In genomic region chr12:118854401-118854800, GRCm38 (mm10) we compare ENCODE assay signal across 10 mouse cellular contexts. TPM values are rescaled to one million over a fixed set of nuclear protein-coding genes. Genes with fewer than 3 reads are reported as not detected.
A peak's percentile ranks its signal among the peaks of the same experiment; 100 is the strongest.
DNase-seq lines count a peak whose midpoint lies in the region; ATAC-seq lines count a peak whose summit lies in the region.
"Had no signal": no experiment of that assay in that cellular context is flagged by ENCODE, and none has a peak within 500 bp of the region (broad histone marks: within the 10 kb centered on the region; RNA-seq: fewer than 3 reads in every experiment).

No protein-coding gene starts in this region.

- peaks cover 7% of the 10 kb centered on the region for H3K4me1 ChIP-seq in heart, embryonic 13.5 days
- peaks cover 7% of the 10 kb centered on the region; the same call in 1 of the 2 replicates for H3K4me1 ChIP-seq in embryonic facial prominence, embryonic 12.5 days
- H3K4me1 ChIP-seq in intestine, embryonic 16.5 days (ENCODE audit: control insufficient read depth, insufficient read depth, low read length) = peaks cover 6% of the 10 kb centered on the region; the same call in 1 of the 2 replicates

- H3K27ac ChIP-seq in heart, embryonic 13.5 days (replicated peaks) = no peak overlapping the region
- H3K27ac ChIP-seq in embryonic facial prominence, embryonic 12.5 days = no peak overlapping the region
- no peak overlapping the region for H3K27ac ChIP-seq in intestine, embryonic 16.5 days (ENCODE audit: low read length)

- no peaks in the 10 kb centered on the region for H3K9me3 ChIP-seq in heart, embryonic 13.5 days
- H3K9me3 ChIP-seq in embryonic facial prominence, embryonic 12.5 days = no peaks in the 10 kb centered on the region
- H3K9me3 ChIP-seq in intestine, embryonic 16.5 days (ENCODE audit: control insufficient read depth, low read length) = no peaks in the 10 kb centered on the region

- H3K9ac ChIP-seq in heart, embryonic 13.5 days = peak overlapping the region; percentile 72
- 0 out of 2 replicates have a peak overlapping the region, but pooled peaks have one; percentile 33 for H3K9ac ChIP-seq in embryonic facial prominence, embryonic 12.5 days
- no peak overlapping the region for H3K9ac ChIP-seq in intestine, embryonic 16.5 days (ENCODE audit: low read depth, low read length)

- DNase-seq in heart, postnatal 10 days = no peak
- peak; percentile 53 for DNase-seq in neural tube, embryonic 10.5 days (ENCODE audit: extremely low spot score, low spot score)
- no peak for DNase-seq in cerebellum, adult 8-10 months
- no peak for DNase-seq in urinary bladder, postnatal 4 days (ENCODE audit: low spot score in 2 of 2)

- H3K4me2 ChIP-seq in heart, embryonic 13.5 days = peak overlapping the region; percentile 80
- peak overlapping the region; percentile 68 for H3K4me2 ChIP-seq in embryonic facial prominence, embryonic 12.5 days (replicated peaks)
- H3K4me2 ChIP-seq in intestine, embryonic 16.5 days (ENCODE audit: low read depth, low read length) = peak overlapping the region; percentile 62

- H3K36me3 ChIP-seq in heart, embryonic 13.5 days = no peaks in the 10 kb centered on the region
- no peaks in the 10 kb centered on the region for H3K36me3 ChIP-seq in embryonic facial prominence, embryonic 12.5 days
- no peaks in the 10 kb centered on the region for H3K36me3 ChIP-seq in intestine, embryonic 16.5 days (ENCODE audit: control insufficient read depth, insufficient read depth, low read length)

- H3K4me3 ChIP-seq in heart, embryonic 13.5 days = peak overlapping the region; percentile 60
- H3K4me3 ChIP-seq in embryonic facial prominence, embryonic 12.5 days = peak overlapping the region; percentile 39
- peak overlapping the region; percentile 46 for H3K4me3 ChIP-seq in intestine, embryonic 16.5 days (ENCODE audit: low read length)

- WGBS in heart, embryonic 13.5 days = under 1% methylated on average over 10 of the region's 10 CpGs
- WGBS in embryonic facial prominence, embryonic 12.5 days = 2% methylated on average over 10 of the region's 10 CpGs
- 3% methylated on average over 10 of the region's 10 CpGs for WGBS in intestine, embryonic 16.5 days

- peaks cover 83% of the 10 kb centered on the region for H3K27me3 ChIP-seq in heart, embryonic 13.5 days (replicated peaks)
- H3K27me3 ChIP-seq in embryonic facial prominence, embryonic 12.5 days = peaks cover 48% of the 10 kb centered on the region
- peaks cover 40% of the 10 kb centered on the region for H3K27me3 ChIP-seq in intestine, embryonic 16.5 days (replicated peaks; ENCODE audit: control insufficient read depth, insufficient read depth, low read length)

- ATAC-seq in heart, embryonic 13.5 days (ENCODE audit: extremely low read depth, insufficient number of reproducible peaks, low FRiP score, low TSS enrichment) = no peak; the same call in 1 of the 2 replicates
- ATAC-seq in embryonic facial prominence, embryonic 12.5 days (ENCODE audit: insufficient number of reproducible peaks, insufficient read depth, low FRiP score, low TSS enrichment) = no peak
- ATAC-seq in intestine, embryonic 16.5 days = peak; percentile 39; the same call in 1 of the 2 replicates
- no peak for ATAC-seq in cerebellum, adult (ENCODE audit: insufficient number of reproducible peaks, low FRiP score, low TSS enrichment)

- intact Hi-C loops in heart, postnatal 10 days (cut with DNase I) = loop anchor here (5.0 to 10.0 kb wide), 3 partner anchors 552 to 1470 kb away; partner anchors contain the start of genes Dnah11 and Sp4

RNA-seq across cellular contexts. Expression of gene Sp8, which starts 8.3 kb away (rescaled TPM):
- 0.03 TPM in 1 of 2 replicates, not detected in the other for polyA plus RNA-seq in heart, embryonic 13.5 days (2015; fragmentation: Nextera tagmentation; extraction: Ambion mirVana)
- total RNA-seq in heart, postnatal 10 days (2021) = not detected
- 5.1 and 5.8 TPM in 2 replicates for polyA plus RNA-seq in embryonic facial prominence, embryonic 12.5 days (2016; fragmentation: Nextera tagmentation; extraction: Ambion mirVana)
- polyA plus RNA-seq in intestine, embryonic 16.5 days (2015; fragmentation: Nextera tagmentation; extraction: Ambion mirVana) = not detected in 2 replicates
- total RNA-seq: adrenal gland, adult 8-10 months had no signal
- polyA plus RNA-seq: spleen, adult 2 months had no signal
